Mouse (Mus musculus): Measurements from ENCODE around the gene Prc1.

GRCm38 (mm10) chr7:80297041-80297440 is 2.8 kb downstream of the Prc1 start:
- no peak for TF ChIP-seq CTCF (IDR thresholded peaks at IDR 0.05; ENCODE audit: extremely low read depth, insufficient read depth, low read length)
- no peak for TF ChIP-seq POLR2A (IDR thresholded peaks at IDR 0.05; ENCODE audit: extremely low read depth, insufficient read depth, low read length)
